Mouse (Mus musculus) bone marrow macrophage, adult 2 months (primary cell): ENCODE data around the gene Bcor.

ENCODE experiments used
- CTCF ChIP-seq: IDR thresholded peaks from 2 replicates; pipeline ENCODE4 v1.5.1; 2012; ENCODE audit warnings: low read depth, mild to moderate bottlenecking, low read length, moderate library complexity
- POLR2A ChIP-seq: IDR thresholded peaks from 2 replicates; pipeline ENCODE4 v1.6.1; 2012; ENCODE audit warnings: mild to moderate bottlenecking, low read depth, low read length, borderline replicate concordance

DNA sequence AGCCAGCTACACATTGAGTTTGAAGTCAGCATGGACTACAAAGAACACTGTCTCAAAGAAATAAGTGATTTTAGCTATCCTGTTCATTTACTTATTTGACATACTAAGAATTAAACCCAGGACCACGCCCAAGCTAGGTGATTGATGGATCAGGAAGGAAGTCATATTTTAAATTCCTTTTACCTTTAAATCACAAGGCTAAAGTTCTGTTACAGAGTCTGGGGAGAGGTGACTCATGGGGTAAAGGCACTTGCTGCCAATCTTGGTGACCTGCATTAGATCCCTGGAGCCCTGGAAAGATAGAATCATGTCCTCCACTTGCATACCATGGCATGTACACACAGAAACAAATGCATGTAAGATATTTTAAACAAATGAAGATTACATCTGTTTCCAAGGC, 149.5 kb downstream of the Bcor start:
- TF ChIP-seq POLR2A = no peak
- TF ChIP-seq CTCF = no peak
